Mouse (Mus musculus) embryonic facial prominence, embryonic 14.5 days (tissue): ENCODE measurements at regions not wholly inside any gene's neighbourhood (a gene's known extent, or its start where the extent isn't known, plus 50 kb on each side); places are given as distances from the start of the nearest gene placed in this dataset. TPM values are rescaled to one million over a fixed set of nuclear protein-coding genes. Genes with fewer than 3 reads are reported as not detected.

Experiments used
- ATAC-seq: fragments of 200-750 bp; cut with Nextera tagmentation; 2 replicates; pipeline ENCODE4 v1.8.0; 2017; ENCODE audit warnings: low read depth, moderate number of reproducible peaks, moderate TSS enrichment
- DNase-seq: peaks from one replicate; pipeline ENCODE4 v3.0.0-alpha.2; 2015; ENCODE audit warnings: low spot score
- H3K27ac ChIP-seq: fragments of 300-500 bp; sonication (generic); replicated peaks from 2 replicates; pipeline ENCODE4 v1.5.1; 2014; ENCODE audit warnings: low read depth, mild to moderate bottlenecking, low read length, moderate library complexity
- H3K27me3 ChIP-seq: fragments of 300-500 bp; sonication (generic); replicated peaks from 2 replicates; pipeline ENCODE4 v1.6.1; 2014; ENCODE audit warnings: low read length; ENCODE audit not compliant: control insufficient read depth, insufficient read depth
- H3K36me3 ChIP-seq: fragments of 300-500 bp; sonication (generic); 2 replicates; pipeline ENCODE4 v1.6.1; 2014; ENCODE audit warnings: low read length, mixed read lengths; ENCODE audit not compliant: control insufficient read depth, insufficient read depth
- H3K4me1 ChIP-seq: fragments of 300-500 bp; sonication (generic); 2 replicates; pipeline ENCODE4 v1.6.1; 2014; ENCODE audit warnings: antibody characterized with exemption, low read length; ENCODE audit not compliant: control insufficient read depth, insufficient read depth
- H3K4me2 ChIP-seq: fragments of 300-500 bp; sonication (generic); 2 replicates; pipeline ENCODE4 v1.6.1; 2014; ENCODE audit warnings: low read depth, mild to moderate bottlenecking, low read length, moderate library complexity, mixed read lengths
- H3K4me3 ChIP-seq: fragments of 300-500 bp; sonication (generic); 2 replicates; pipeline ENCODE4 v1.5.1; 2014; ENCODE audit warnings: low read depth, mild to moderate bottlenecking, low read length
- H3K9ac ChIP-seq: fragments of 300-500 bp; sonication (generic); 2 replicates; pipeline ENCODE4 v1.6.1; 2014; ENCODE audit warnings: low read depth, mild to moderate bottlenecking, low read length, moderate library complexity, mixed read lengths
- H3K9me3 ChIP-seq: fragments of 300-500 bp; sonication (generic); 2 replicates; pipeline ENCODE4 v1.6.1; 2016; ENCODE audit warnings: low read length; ENCODE audit not compliant: control insufficient read depth
- WGBS: fragments of 180-500 bp; shearing (Covaris S2); extraction: QIAGEN DNeasy Blood & Tissue Kit; methylation state at CpG from one replicate; pipeline ENCODE4 v1.1.7; 2014; 5-methylcytosine and 5-hydroxymethylcytosine counted together
- microRNA-seq: library from miRNA; unstranded; fragments of <30 nt; microRNA quantifications from one replicate; pipeline ENCODE4, GENCODE M21; 2016; ENCODE audit warnings: borderline number of aligned reads

- H3K27me3 ChIP-seq: peaks cover 7% of the 10 kb centered on the region; the same call in 1 of the 2 replicates
- no peak overlapping the region for H3K27ac ChIP-seq
- no peak overlapping the region for H3K9ac ChIP-seq
- ATAC-seq (no peak), DNase-seq (no peak)
- WGBS: 79% methylated on average over 5 of the region's 5 CpGs
- no peak overlapping the region for H3K4me2 ChIP-seq
- no peaks in the 10 kb centered on the region for H3K9me3 ChIP-seq
- no peaks in the 10 kb centered on the region for H3K36me3 ChIP-seq
- H3K4me3 ChIP-seq: no peak overlapping the region
- H3K4me1 ChIP-seq: no peaks in the 10 kb centered on the region
Measured at GRCm38 (mm10) chrX:166869515-166869914, 284.0 kb upstream of the Egfl6 start.

GRCm38 (mm10) chrX:166867692-166868091 is 282.2 kb upstream of the Egfl6 start:
- no peak overlapping the region for H3K9ac ChIP-seq
- H3K27me3 ChIP-seq: peaks cover 7% of the 10 kb centered on the region; the same call in 1 of the 2 replicates
- H3K27ac ChIP-seq: no peak overlapping the region
- no peak overlapping the region for H3K4me3 ChIP-seq
- ATAC-seq (no peak), DNase-seq (no peak)
- H3K9me3 ChIP-seq: no peaks in the 10 kb centered on the region
- H3K36me3 ChIP-seq: no peaks in the 10 kb centered on the region
- 63% methylated on average over 2 of the region's 2 CpGs for WGBS
- no peaks in the 10 kb centered on the region for H3K4me1 ChIP-seq
- no peak overlapping the region for H3K4me2 ChIP-seq

Small RNA genes lying in the stretch of these regions (microRNA-seq; reads per million reads assigned to microRNA genes)
- gene Gm22368: not detected
- not detected for gene Gm44376
